Mouse (Mus musculus) intestine, embryonic 15.5 days (tissue): ENCODE measurements around the gene Zfyve27. TPM values are rescaled to one million over a fixed set of nuclear protein-coding genes. Genes with fewer than 3 reads are reported as not detected.

Experiments
- ATAC-seq: fragments of 200-750 bp; cut with Nextera tagmentation; 2 replicates; pipeline ENCODE4 v1.8.0; 2017; ENCODE audit warnings: moderate TSS enrichment, moderate library complexity
- H3K27ac ChIP-seq: fragments of 300-500 bp; sonication (generic); 2 replicates; pipeline ENCODE4 v1.5.1; 2015; ENCODE audit warnings: mild to moderate bottlenecking, inconsistent platforms
- H3K27me3 ChIP-seq: fragments of 300-500 bp; sonication (generic); replicated peaks from 2 replicates; pipeline ENCODE4 v1.6.1; 2015; ENCODE audit warnings: inconsistent platforms
- H3K36me3 ChIP-seq: fragments of 300-500 bp; sonication (generic); 2 replicates; pipeline ENCODE4 v1.6.1; 2015; ENCODE audit warnings: inconsistent platforms
- H3K4me1 ChIP-seq: fragments of 300-500 bp; sonication (generic); replicated peaks from 2 replicates; pipeline ENCODE4 v1.6.1; 2015; ENCODE audit warnings: inconsistent platforms
- H3K4me2 ChIP-seq: fragments of 300-500 bp; sonication (generic); replicated peaks from 2 replicates; pipeline ENCODE4 v1.6.1; 2015; ENCODE audit warnings: mild to moderate bottlenecking, inconsistent platforms
- H3K4me3 ChIP-seq: fragments of 300-500 bp; sonication (generic); replicated peaks from 2 replicates; pipeline ENCODE4 v1.5.1; 2015; ENCODE audit warnings: inconsistent platforms
- H3K9ac ChIP-seq: fragments of 300-500 bp; sonication (generic); 2 replicates; pipeline ENCODE4 v1.6.1; 2015; ENCODE audit warnings: inconsistent platforms
- H3K9me3 ChIP-seq: fragments of 300-500 bp; sonication (generic); 2 replicates; pipeline ENCODE4 v1.6.1; 2016; ENCODE audit warnings: inconsistent platforms
- WGBS: fragments of 180-500 bp; shearing (Covaris S2); methylation state at CpG from one replicate; pipeline ENCODE4 v1.1.7; 2015; 5-methylcytosine and 5-hydroxymethylcytosine counted together
- polyA plus RNA-seq: library from polyadenylated mRNA; unstranded; fragments of >200 nt; fragmentation: Nextera tagmentation; extraction: Ambion mirVana; gene quantifications from 2 replicates; pipeline ENCODE4 v1.2.1, GENCODE M21; 2015

Zfyve27 gene
- polyA plus RNA-seq: 20.6 and 21.5 TPM in 2 replicates

GRCm38 (mm10) chr19:42163764-42164163, at the start of gene Zfyve27:
Zfyve27 (plus strand) TSS chr19:42163951.
- no peak within 1 kb of the TSS for H3K9ac ChIP-seq
- H3K4me1 ChIP-seq: 0 out of 2 replicates have a peak, but pooled peaks cover 5% of the 10 kb centered on the region
- H3K9me3 ChIP-seq: no peaks in the 10 kb centered on the region
- 52% methylated on average over 5 of the region's 5 CpGs for WGBS
- H3K4me2 ChIP-seq: no peak within 1 kb of the TSS
- no peak for ATAC-seq
- no peak within 1 kb of the TSS for H3K27ac ChIP-seq
- peaks cover 5% of the 10 kb centered on the region; the same call in 1 of the 2 replicates for H3K27me3 ChIP-seq
- H3K4me3 ChIP-seq: no peak within 1 kb of the TSS
- H3K36me3 ChIP-seq: no peaks in the 10 kb centered on the region

DNA sequence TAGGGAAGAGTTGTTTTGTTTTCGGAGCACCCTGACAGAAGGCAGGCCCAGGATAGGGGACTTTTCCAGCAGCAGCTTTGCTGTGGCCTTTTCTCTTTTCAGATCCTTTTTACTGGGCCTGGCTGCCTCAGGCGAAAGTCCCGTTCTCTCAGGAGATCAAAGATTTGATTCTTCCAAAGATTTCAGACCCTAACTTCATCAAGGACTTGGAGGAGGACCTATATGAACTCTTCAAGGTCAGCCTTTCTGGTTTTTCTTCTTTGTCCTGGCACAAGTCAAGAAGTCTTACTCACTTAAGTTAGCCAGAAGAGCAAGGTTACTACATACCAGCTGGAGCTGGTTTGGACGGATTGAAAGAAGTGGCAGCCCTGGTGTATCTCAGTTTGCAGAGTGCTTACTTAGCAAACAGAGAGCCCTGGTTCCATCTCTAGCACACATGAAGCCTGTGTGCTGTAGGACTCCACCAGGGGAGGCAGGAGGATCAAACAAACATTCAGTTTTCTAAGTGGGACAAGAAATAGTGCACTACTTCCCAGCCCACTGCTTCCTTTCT, 47.9 kb upstream of the Zfyve27 start:
- 86% methylated on average over 4 of the region's 4 CpGs for WGBS
- no peak overlapping the region for H3K4me2 ChIP-seq
- no peaks in the 10 kb centered on the region for H3K9me3 ChIP-seq
- H3K27ac ChIP-seq: no peak overlapping the region
- H3K4me1 ChIP-seq: no peaks in the 10 kb centered on the region
- ATAC-seq: no peak
- no peaks in the 10 kb centered on the region for H3K27me3 ChIP-seq
- peaks cover 21% of the 10 kb centered on the region for H3K36me3 ChIP-seq
- no peak overlapping the region for H3K9ac ChIP-seq
- no peak overlapping the region for H3K4me3 ChIP-seq

DNA sequence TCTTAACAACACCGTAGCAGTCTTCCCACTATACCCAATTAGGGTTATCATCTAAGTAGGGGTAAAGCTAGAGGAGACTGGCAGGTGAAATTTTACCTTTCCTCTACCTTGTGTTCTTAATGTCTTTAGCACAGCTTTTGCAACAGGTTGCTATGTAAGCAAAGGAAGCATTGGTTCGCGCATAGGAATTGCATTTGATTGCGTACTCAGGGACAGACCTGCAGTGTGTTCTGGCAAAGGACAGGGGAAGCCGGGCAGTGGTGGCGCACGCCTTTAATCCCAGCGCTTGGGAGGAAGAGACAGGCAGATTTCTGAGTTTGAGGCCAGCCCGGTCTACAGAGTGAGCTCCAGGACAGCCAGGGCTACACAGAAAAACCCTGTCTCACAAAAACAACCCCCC, 45.6 kb upstream of the Zfyve27 start:
- Histone ChIP-seq H3K36me3 (peaks cover 29% of the 10 kb centered on the region), H3K27me3 (no peaks in the 10 kb centered on the region), H3K4me1 (no peaks in the 10 kb centered on the region), H3K4me2 (no peak overlapping the region), H3K27ac (no peak overlapping the region), H3K9me3 (no peaks in the 10 kb centered on the region), H3K9ac (no peak overlapping the region), H3K4me3 (no peak overlapping the region)
- ATAC-seq: no peak
- 93% methylated on average over 9 of the region's 9 CpGs for WGBS

- Histone ChIP-seq H3K4me2 (no peak overlapping the region), H3K27ac (no peak overlapping the region), H3K9ac (no peak overlapping the region), H3K4me3 (no peak overlapping the region), H3K4me1 (no peaks in the 10 kb centered on the region), H3K36me3 (peaks cover 33% of the 10 kb centered on the region), H3K9me3 (no peaks in the 10 kb centered on the region), H3K27me3 (no peaks in the 10 kb centered on the region)
- 69% methylated on average over 5 of the region's 5 CpGs for WGBS
- no peak for ATAC-seq
These were observed 45.2 kb upstream of the Zfyve27 start for GRCm38 (mm10) chr19:42118596-42118995.

DNA sequence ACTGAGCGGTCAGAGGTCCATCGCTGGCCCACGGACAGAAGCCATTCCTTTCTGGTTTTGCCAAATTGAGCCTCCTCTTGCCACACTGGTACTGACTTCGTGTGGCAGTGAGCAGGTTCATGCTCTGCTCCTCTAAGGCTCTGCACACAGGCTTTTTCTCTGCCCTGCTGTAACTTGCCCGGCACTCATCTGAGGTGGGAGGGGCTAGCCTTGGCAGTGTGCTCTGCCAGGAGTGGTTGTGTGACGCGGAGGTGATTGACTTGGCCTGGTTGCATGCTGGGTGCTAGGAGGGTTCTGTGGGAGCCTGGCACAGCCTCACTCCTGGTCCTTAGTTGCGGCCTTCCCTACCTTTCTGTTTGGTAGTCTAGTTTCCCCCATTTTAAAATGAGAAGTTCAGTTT, 43.3 kb upstream of the Zfyve27 start:
- WGBS: 88% methylated on average over 8 of the region's 8 CpGs
- Histone ChIP-seq H3K4me1 (no peaks in the 10 kb centered on the region), H3K4me3 (no peak overlapping the region), H3K9ac (no peak overlapping the region), H3K4me2 (no peak overlapping the region), H3K27me3 (no peaks in the 10 kb centered on the region), H3K9me3 (no peaks in the 10 kb centered on the region), H3K27ac (no peak overlapping the region), H3K36me3 (peaks cover 36% of the 10 kb centered on the region)
- ATAC-seq: no peak

DNA sequence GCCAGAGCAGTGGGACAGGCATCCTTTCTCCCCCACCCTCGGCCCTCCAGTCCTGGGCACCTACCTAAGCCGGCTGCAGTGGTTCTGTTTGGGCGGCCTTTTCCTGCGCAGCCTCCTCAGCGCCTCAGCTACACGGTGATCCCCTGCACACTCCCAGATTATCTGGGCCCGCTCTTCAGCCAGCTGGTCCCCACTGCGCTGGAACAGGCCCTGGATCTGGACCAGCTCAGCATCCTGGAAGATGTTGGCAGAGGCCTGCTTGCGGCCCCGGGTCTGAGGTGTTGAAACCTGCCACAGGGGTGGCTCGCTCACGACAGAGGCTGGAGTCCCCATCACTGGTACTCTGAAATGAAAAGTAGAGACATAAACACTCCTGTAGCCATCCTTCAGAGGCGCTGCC, 39.1 kb upstream of the Zfyve27 start:
- no peak overlapping the region for H3K27ac ChIP-seq
- H3K9me3 ChIP-seq: no peaks in the 10 kb centered on the region
- H3K4me1 ChIP-seq: peaks cover 14% of the 10 kb centered on the region; the same call in 1 of the 2 replicates
- H3K4me3 ChIP-seq: no peak overlapping the region
- no peak for ATAC-seq
- H3K9ac ChIP-seq: no peak overlapping the region
- H3K36me3 ChIP-seq: peaks cover 27% of the 10 kb centered on the region
- no peaks in the 10 kb centered on the region for H3K27me3 ChIP-seq
- H3K4me2 ChIP-seq: no peak overlapping the region
- 87% methylated on average over 13 of the region's 13 CpGs for WGBS

GRCm38 (mm10) chr19:42125501-42126218, 38.1 kb upstream of the Zfyve27 start:
- no peak for ATAC-seq
- Histone ChIP-seq H3K27me3 (no peaks in the 10 kb centered on the region), H3K9ac (no peak overlapping the region), H3K4me2 (no peak overlapping the region), H3K4me1 (peaks cover 23% of the 10 kb centered on the region; the same call in 1 of the 2 replicates), H3K36me3 (peaks cover 20% of the 10 kb centered on the region), H3K9me3 (no peaks in the 10 kb centered on the region), H3K27ac (no peak overlapping the region), H3K4me3 (no peak overlapping the region)
- WGBS: 83% methylated on average over 11 of the region's 11 CpGs

GRCm38 (mm10) chr19:42126219-42126605, 37.5 kb upstream of the Zfyve27 start:
- H3K9ac ChIP-seq: no peak overlapping the region
- H3K36me3 ChIP-seq: peaks cover 15% of the 10 kb centered on the region
- no peak for ATAC-seq
- no peaks in the 10 kb centered on the region for H3K27me3 ChIP-seq
- WGBS: 89% methylated on average over 6 of the region's 6 CpGs
- H3K27ac ChIP-seq: no peak overlapping the region
- no peak overlapping the region for H3K4me2 ChIP-seq
- H3K9me3 ChIP-seq: no peaks in the 10 kb centered on the region
- no peak overlapping the region for H3K4me3 ChIP-seq
- H3K4me1 ChIP-seq: peaks cover 23% of the 10 kb centered on the region; the same call in 1 of the 2 replicates

GRCm38 (mm10) chr19:42127024-42127423, 36.7 kb upstream of the Zfyve27 start:
- H3K27me3 ChIP-seq: no peaks in the 10 kb centered on the region
- 60% methylated on average over 5 of the region's 5 CpGs for WGBS
- H3K36me3 ChIP-seq: peaks cover 15% of the 10 kb centered on the region
- no peak overlapping the region for H3K27ac ChIP-seq
- H3K4me2 ChIP-seq: peak overlapping the region; percentile 88
- H3K4me1 ChIP-seq: peaks cover 23% of the 10 kb centered on the region; the same call in 1 of the 2 replicates
- H3K9ac ChIP-seq: no peak overlapping the region
- no peak overlapping the region for H3K4me3 ChIP-seq
- no peak for ATAC-seq
- H3K9me3 ChIP-seq: no peaks in the 10 kb centered on the region

- H3K9ac ChIP-seq: peak overlapping the region; percentile 74
- H3K27me3 ChIP-seq: no peaks in the 10 kb centered on the region
- peak overlapping the region; percentile 62 for H3K4me3 ChIP-seq
- no peak for ATAC-seq
- H3K4me1 ChIP-seq: peaks cover 23% of the 10 kb centered on the region; the same call in 1 of the 2 replicates
- H3K27ac ChIP-seq: peak overlapping the region; percentile 91
- 5% methylated on average over 23 of the region's 23 CpGs for WGBS
- peaks cover 9% of the 10 kb centered on the region for H3K36me3 ChIP-seq
- peak overlapping the region; percentile 88 for H3K4me2 ChIP-seq
- no peaks in the 10 kb centered on the region for H3K9me3 ChIP-seq
These were observed 35.6 kb upstream of the Zfyve27 start for GRCm38 (mm10) chr19:42128052-42128740.

DNA sequence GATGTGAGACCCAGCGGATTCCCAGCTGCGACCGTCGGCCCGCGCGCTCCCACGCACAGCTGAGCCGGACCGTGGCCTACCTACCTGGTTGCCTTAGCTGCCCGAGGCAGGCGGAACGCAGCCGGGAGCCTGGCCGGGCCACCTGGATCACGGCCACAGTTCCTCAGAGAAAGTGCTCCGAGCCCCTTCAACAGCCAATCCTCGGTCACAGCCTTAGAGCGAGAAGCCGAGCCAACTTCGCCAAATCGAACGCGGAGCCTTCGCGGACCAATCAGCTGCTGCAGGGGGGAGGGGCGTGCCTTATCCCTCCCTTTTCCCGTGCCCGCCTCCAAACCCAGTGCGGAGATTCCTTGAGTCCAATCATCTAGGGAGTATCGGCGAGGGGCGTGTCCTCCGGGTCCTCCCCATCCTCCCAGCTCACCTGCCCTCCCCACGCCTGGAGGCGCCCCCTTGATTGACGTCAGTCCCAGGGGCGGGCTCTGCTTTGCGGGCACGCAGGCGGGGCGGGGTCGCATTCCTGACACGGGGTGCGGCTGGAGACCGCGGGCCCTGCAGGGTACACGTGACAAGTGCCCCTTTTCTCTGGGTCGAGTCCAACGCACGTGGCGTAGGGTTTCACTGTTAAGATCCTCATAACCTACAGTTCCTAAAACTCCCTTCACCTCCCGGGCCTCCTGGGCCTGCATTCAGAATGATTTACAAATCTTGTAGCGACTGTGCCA, 34.8 kb upstream of the Zfyve27 start, which contains the start of gene Avpi1:
TSS of gene Avpi1 (minus strand) at position 273 of the 722 bp plus-strand sequence.
- under 1% methylated on average over 54 of the region's 54 CpGs for WGBS
- Histone ChIP-seq H3K4me2 (peak within 1 kb of the TSS; percentile 88), H3K9ac (peak within 1 kb of the TSS; percentile 74), H3K4me3 (peak within 1 kb of the TSS; percentile 62), H3K27ac (peak within 1 kb of the TSS; percentile 91), H3K36me3 (peaks cover 4% of the 10 kb centered on the region; the same call in 1 of the 2 replicates), H3K27me3 (no peaks in the 10 kb centered on the region), H3K9me3 (no peaks in the 10 kb centered on the region), H3K4me1 (peaks cover 23% of the 10 kb centered on the region; the same call in 1 of the 2 replicates)
- peak; percentile 98 for ATAC-seq
